Mouse (Mus musculus): ENCODE results near the gene Shroom4.

GRCm38 (mm10) chrX:6565066-6565465 is 165.4 kb downstream of the Shroom4 start:
- TF ChIP-seq CTCF (conservative IDR thresholded peaks at IDR 0.05; ENCODE audit: insufficient read depth, insufficient read length, low read depth, low read length): no peak
- no peak for TF ChIP-seq POLR2A (IDR thresholded peaks at IDR 0.05; ENCODE audit: low read depth, low read length)

Measured in kidney, adult 2 months (tissue).